Mouse (Mus musculus) spleen, adult 2 months (tissue): ENCODE measurements around the gene Rrp15. TPM values are rescaled to one million over a fixed set of nuclear protein-coding genes. Genes with fewer than 3 reads are reported as not detected.

Experiments used
- DNase-seq, 2 experiments: peaks; one replicate each; pipeline versions ENCODE4 v3.0.0 to v3.0.0-alpha.2; 2012 to 2021; ENCODE audit warnings: low spot score in 2 of 2, low read depth in 1 of 2
- H3K27ac ChIP-seq: fragments of 200-500 bp; 2 replicates; pipeline ENCODE4 v1.5.1; 2012; ENCODE audit warnings: low read length, inconsistent platforms; ENCODE audit not compliant: insufficient read depth
- H3K27me3 ChIP-seq: fragments of 200-500 bp; 2 replicates; pipeline ENCODE4 v1.6.1; 2012; ENCODE audit warnings: mild to moderate bottlenecking, moderate library complexity, low read length, inconsistent platforms; ENCODE audit not compliant: control insufficient read depth, insufficient read depth
- H3K36me3 ChIP-seq: fragments of 200-500 bp; 2 replicates; pipeline ENCODE4 v1.6.1; 2012; ENCODE audit warnings: mild to moderate bottlenecking, low read length, inconsistent platforms; ENCODE audit not compliant: control insufficient read depth, insufficient read depth
- H3K4me1 ChIP-seq: fragments of 200-500 bp; 2 replicates; pipeline ENCODE4 v1.6.1; 2011; ENCODE audit warnings: inconsistent platforms; ENCODE audit not compliant: control insufficient read depth, insufficient read depth, insufficient read length
- H3K4me3 ChIP-seq: fragments of 200-500 bp; 2 replicates; pipeline ENCODE4 v1.5.1; 2011; ENCODE audit warnings: mild to moderate bottlenecking, inconsistent platforms; ENCODE audit not compliant: insufficient read depth, insufficient read length; ENCODE audit errors: extremely low read depth
- CTCF ChIP-seq: fragments of 200-500 bp; IDR thresholded peaks from 2 replicates; pipeline ENCODE4 v1.5.1; 2011; ENCODE audit warnings: mild to moderate bottlenecking, inconsistent platforms; ENCODE audit not compliant: insufficient read depth, insufficient read length, insufficient replicate concordance; ENCODE audit errors: extremely low read depth
- POLR2A ChIP-seq: fragments of 200-500 bp; IDR thresholded peaks from 2 replicates; pipeline ENCODE4 v1.6.1; 2011; ENCODE audit warnings: low read depth, low read length, inconsistent platforms
- WGBS: fragments of 180-500 bp; shearing (Covaris S2); methylation state at CpG from one replicate; pipeline ENCODE4 v1.1.7; 2018; 5-methylcytosine and 5-hydroxymethylcytosine counted together
- polyA plus RNA-seq: library from polyadenylated mRNA; depleted of rRNA; stranded (reverse); fragments of >200 nt; gene quantifications from 2 replicates; pipeline ENCODE4 v1.2.3, GENCODE M21; 2012

The Rrp15 gene
- polyA plus RNA-seq, 1 experiment, result 2.3 TPM

DNA sequence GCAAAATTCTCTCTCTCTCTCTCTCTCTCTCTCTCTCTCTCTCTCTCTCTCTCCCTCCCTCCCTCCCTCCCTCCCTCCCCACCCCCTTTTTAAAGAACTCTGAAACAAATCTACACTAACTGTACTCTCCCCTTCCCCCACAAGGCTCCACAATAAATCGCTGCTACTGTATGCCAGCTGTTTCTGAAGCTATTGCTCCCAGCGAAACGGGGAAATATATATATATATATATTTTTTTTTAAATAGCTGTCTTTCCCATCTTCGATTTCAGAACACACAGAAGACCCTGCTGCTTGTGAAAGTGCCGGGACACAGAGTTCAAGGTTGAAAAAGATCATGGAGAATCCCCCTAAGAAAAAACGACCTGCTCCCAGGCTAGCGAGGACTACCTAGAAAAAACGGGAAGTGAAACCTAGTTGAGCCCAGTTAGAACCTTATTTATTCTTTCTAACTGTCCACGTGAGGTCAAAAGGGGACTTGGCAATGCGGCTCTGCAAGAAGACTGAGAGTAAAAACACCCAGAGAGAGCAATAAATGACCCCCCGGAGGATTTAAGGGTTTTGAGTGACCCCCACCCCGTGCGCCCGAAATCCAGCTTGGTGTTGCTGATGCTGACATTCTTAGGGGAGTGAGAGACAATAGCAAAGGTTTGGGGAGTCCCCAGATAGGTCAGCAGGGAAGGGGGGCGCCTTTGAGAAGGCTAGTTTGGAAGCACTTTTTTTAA lies 45.7 kb downstream of the Rrp15 start:
- WGBS, result 3% methylated on average over 15 of the region's 15 CpGs

DNA sequence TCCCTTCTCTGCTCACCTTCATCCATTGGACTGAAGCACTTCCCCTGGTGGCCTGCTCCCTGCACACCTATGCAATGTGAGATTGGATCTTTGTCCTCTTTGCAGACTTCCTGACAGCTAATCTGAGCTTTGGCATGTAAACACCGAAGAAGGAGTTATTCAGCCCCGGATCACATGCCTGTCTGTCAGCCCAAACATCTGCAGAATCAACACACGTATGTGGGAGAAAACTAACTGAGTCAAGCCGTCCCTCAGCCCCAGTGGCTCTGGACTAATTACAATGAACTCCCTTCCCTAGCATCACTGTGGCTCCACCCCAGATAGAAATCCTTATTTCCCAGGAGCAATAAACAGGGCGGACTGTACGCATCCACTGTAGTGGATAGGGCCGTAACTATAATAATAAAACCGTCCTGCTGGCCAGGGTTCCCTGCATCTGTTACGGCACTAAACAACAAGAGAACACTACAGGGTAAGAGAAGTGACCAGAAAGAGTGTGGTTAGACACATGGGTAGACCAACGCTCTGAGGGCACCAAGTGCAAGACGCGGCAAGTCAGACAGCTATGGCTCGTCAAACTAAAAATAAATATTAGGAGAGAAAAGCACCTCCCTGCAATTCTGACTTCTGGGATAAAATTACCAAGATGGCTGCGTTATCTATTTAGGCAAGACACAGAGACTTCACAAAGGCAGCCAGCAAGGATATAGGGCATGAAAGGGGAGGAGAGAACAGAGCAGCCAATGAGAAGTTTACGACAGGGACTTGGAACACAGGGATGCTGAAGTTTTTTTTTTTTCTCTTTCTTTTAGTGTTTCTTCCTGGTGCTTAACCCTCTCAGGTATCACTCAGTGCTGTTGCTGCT lies 46.5 kb downstream of the Rrp15 start:
- DNase-seq, result no peak
- no peak overlapping the region for H3K27ac ChIP-seq
- no peaks in the 10 kb centered on the region for H3K36me3 ChIP-seq
- WGBS, result 45% methylated on average over 15 of the region's 15 CpGs
- no peak for TF ChIP-seq POLR2A
- no peak for TF ChIP-seq CTCF
- H3K4me3 ChIP-seq, result no peak overlapping the region
- H3K4me1 ChIP-seq, result peaks cover 11% of the 10 kb centered on the region
- peaks cover 13% of the 10 kb centered on the region for H3K27me3 ChIP-seq

More for the DNA sequence above, 45.7 kb downstream of the Rrp15 start:
- Histone ChIP-seq H3K4me1 (peaks cover 11% of the 10 kb centered on the region), H3K36me3 (no peaks in the 10 kb centered on the region), H3K4me3 (peak overlapping the region; percentile 21), H3K27ac (no peak overlapping the region), H3K27me3 (peaks cover 13% of the 10 kb centered on the region)
- TF ChIP-seq POLR2A (no peak), CTCF (no peak)
- DNase-seq, result peak in 1 of 2 experiments; percentile 9

DNA sequence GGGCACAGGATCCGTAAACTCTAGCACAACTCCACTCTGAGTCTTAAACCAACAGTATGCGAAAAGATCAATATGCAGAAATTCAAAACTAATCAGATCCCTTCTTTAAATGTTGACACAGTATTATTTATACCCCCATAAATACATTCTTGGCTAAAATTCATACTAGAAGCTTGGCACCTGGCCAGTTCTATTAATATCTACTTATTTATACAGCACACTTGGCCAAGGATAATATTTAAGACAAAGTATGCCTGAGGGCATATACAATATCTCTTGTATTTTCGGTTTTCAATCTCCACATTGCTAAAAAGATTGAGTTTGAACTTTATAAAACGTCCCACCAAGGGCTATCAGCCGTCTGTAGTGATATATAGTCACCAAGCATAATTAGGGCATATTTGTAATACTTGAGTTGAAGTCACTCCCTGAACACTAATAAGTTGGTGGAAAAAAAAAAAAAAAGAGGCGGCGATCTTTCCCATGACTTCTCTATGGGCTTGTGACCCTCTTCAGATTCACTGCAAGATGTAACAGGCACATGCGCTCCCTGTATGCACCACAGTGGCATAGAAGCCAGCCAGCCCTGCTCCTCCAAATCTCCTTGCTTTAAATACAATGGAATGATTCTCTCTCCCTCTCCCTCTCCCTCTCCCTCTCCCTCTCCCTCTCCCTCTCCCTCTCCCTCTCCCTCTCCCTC lies 47.8 kb downstream of the Rrp15 start:
- H3K27me3 ChIP-seq, result peaks cover 13% of the 10 kb centered on the region
- DNase-seq, result no peak
- WGBS, result 81% methylated on average over 8 of the region's 8 CpGs

DNA sequence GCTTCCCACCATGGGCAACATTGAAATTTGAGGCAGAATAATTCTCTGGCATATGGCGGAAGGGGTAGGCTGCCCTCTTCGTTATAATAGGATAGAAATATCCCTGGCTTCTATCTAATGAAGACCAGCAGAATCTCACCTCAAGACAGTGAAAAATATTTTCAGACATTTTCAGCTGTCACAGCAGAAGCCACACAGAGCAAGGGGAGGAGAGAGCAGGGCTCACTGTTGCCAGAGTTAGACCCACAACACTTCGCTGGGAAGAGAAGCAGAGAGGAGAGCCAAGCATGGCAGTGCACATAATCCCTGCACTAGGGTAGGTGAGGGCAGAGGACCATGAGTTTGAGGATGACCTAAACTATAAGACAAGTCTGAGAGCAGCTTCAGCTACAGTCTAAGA lies 48.7 kb downstream of the Rrp15 start:
- H3K27me3 ChIP-seq, result peaks cover 13% of the 10 kb centered on the region
- H3K4me3 ChIP-seq, result no peak overlapping the region
- H3K27ac ChIP-seq, result no peak overlapping the region
- no peak for DNase-seq
- WGBS, result 86% methylated on average over 3 of the region's 3 CpGs
- no peaks in the 10 kb centered on the region for H3K36me3 ChIP-seq
- TF ChIP-seq CTCF (no peak), POLR2A (no peak)
- H3K4me1 ChIP-seq, result peaks cover 10% of the 10 kb centered on the region

More for the DNA sequence above, 47.8 kb downstream of the Rrp15 start:
- no peak for TF ChIP-seq CTCF
- TF ChIP-seq POLR2A, result no peak
- no peaks in the 10 kb centered on the region for H3K36me3 ChIP-seq
- H3K4me3 ChIP-seq, result no peak overlapping the region
- no peak overlapping the region for H3K27ac ChIP-seq
- H3K4me1 ChIP-seq, result peaks cover 11% of the 10 kb centered on the region

DNA sequence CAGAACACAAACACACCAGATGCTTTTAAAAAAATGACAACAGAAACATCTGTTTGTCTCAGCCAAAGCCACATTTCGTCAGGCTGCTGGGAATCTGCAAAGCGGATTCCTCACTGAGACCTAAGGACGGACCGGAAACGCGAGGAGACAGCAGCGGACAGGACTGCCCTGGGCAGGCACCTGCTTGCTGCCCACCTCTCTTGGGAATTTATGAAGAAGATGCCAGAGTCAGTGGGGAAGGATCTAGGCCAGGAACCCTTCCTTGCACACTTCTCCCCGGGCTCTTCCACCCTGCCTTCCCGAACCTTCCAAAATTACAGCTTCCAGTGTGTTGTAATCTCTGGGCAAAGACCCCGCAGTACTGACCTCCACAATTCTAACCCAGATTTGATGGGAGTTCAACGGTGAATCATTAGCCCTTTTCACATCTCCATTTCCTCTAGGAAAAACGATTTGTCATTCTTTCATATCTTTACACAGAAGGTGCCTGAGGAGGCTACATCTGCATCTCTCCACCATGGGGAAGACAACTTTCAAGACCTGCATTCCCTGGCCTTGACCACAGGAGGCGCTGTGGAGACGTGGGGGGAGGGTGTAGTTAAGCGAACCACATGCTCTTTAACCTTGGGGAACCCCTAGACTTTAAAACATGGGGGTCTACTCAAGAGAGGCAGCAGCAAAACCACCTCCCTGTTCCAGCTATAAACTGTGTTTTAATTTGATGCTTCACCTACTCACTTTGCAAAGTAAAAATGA lies 50.4 kb downstream of the Rrp15 start:
- peaks cover 2% of the 10 kb centered on the region; the same call in 1 of the 2 replicates for H3K27me3 ChIP-seq
- H3K4me3 ChIP-seq, result no peak overlapping the region
- 76% methylated on average over 15 of the region's 15 CpGs for WGBS
- TF ChIP-seq CTCF, result no peak
- TF ChIP-seq POLR2A, result no peak
- no peak overlapping the region for H3K27ac ChIP-seq
- peaks cover under 1% of the 10 kb centered on the region; the same call in 1 of the 2 replicates for H3K4me1 ChIP-seq
- H3K36me3 ChIP-seq, result no peaks in the 10 kb centered on the region
- DNase-seq, result no peak

DNA sequence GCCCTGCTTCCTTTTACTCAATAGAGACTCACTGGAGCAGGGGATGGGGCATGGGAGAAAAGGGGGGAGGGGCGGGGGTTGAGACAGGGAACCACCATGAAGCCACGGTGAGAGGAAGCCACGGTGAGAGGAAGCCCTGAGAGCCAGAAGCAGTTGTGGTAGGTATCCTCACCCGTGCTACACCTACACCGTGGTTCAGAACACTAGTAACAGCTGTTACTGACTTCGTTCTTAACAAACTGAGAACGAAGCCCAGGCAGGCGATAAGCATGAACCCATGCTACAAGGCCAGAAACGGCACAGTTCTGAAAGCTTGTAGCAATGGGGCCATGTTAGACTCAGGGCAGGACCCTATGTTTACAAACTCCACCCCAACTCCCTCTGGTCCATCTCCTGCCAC lies 52.9 kb downstream of the Rrp15 start:
- Histone ChIP-seq H3K4me1 (no peaks in the 10 kb centered on the region), H3K4me3 (no peak overlapping the region), H3K27ac (no peak overlapping the region), H3K27me3 (no peaks in the 10 kb centered on the region), H3K36me3 (no peaks in the 10 kb centered on the region)
- 59% methylated on average over 9 of the region's 9 CpGs for WGBS
- TF ChIP-seq POLR2A, result no peak
- no peak for TF ChIP-seq CTCF
- no peak for DNase-seq
